Mouse (Mus musculus): ENCODE data around the gene Lpcat2.

The Lpcat2 gene

GRCm38 (mm10) chr8:92854673-92855072 is 466 bp upstream of the Lpcat2 start:
- WGBS, result 55% methylated on average over 3 of the region's 3 CpGs

- WGBS, result 73% methylated on average over 7 of the region's 7 CpGs
Observed at GRCm38 (mm10) chr8:92856273-92856986, 1.3 kb downstream of the Lpcat2 start.

- 88% methylated on average over 14 of the region's 14 CpGs for WGBS
Observed at GRCm38 (mm10) chr8:92858475-92859182, 3.5 kb downstream of the Lpcat2 start.

- 92% methylated on average over 1 of the region's 1 CpGs for WGBS
Observed at GRCm38 (mm10) chr8:92861977-92862376, 6.8 kb downstream of the Lpcat2 start.

DNA sequence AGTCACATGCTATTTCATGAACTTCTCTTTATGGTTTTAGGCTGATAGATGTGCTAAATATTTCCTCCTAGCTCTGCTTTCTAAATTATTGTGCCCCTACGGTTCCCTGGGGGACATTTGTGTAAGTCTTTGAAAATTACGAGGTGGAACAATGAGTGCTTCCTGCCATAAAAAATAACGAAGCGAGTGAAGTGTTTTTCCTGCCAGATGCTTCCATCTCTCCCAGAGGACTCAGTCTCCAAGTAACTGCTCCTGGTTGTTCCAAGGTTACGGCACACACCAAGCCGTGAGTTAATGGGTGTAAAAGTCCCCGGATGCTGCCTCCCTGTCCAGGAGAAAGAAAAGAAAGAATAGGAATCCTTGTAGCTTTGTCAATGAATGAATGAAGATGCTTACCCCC is 15.1 kb downstream of the Lpcat2 start:
- WGBS, result 54% methylated on average over 7 of the region's 7 CpGs

DNA sequence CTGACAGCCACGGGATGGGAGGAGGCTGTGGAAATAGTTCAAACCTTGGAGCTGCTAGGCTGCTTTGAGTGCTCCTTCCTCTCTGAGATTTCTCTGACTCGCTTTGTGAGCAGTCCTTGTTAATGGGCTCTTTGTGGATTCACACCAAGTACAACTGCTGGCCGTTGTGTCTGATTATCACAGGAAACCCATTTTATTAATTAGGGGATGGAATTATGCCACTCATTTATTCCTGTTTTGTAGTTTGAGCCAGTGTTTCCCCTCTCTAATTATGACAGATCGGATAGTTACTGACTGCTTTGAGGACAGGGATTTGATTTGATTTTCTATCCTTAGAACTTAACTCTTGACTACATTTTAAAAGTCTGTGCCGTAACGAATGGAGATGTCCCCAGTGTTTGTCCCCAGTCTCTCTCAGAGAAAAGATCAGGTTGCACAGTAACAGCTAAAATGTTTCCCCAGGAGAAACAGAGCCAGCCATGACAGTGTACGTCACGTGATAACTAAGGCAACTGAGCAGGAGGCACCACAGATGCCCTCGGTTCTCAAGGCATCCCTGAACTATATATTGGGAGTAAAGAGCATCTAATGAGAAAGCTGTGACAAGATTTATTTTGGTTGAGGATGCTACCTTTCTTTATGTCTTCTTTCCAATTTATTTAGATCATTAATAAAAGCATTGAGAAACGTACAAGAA is 17.1 kb downstream of the Lpcat2 start:
- 51% methylated on average over 10 of the region's 10 CpGs for WGBS

GRCm38 (mm10) chr8:92875795-92876194 is 20.7 kb downstream of the Lpcat2 start:
- WGBS, result 77% methylated on average over 10 of the region's 10 CpGs

DNA sequence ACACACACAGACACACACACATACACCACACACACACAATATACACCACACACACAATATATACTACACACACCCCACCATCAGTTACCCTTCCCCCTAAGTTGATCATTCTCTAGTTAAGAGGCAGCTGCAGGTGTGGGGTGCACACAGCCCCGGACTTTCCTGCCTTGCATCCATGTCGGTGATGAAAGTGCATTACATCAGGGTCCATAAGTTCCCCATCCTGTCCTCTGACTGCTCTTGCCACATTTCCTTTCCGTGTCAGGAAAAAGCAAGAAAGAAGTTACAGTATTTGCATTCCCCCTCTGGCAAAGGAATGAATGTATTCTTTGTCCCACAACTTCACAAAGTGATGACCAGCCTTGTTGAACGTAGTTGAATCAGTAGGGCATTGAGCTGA is 26.1 kb downstream of the Lpcat2 start:
- 58% methylated on average over 4 of the region's 4 CpGs for WGBS

GRCm38 (mm10) chr8:92883771-92884170 is 28.6 kb downstream of the Lpcat2 start:
- WGBS, result 58% methylated on average over 2 of the region's 2 CpGs

DNA sequence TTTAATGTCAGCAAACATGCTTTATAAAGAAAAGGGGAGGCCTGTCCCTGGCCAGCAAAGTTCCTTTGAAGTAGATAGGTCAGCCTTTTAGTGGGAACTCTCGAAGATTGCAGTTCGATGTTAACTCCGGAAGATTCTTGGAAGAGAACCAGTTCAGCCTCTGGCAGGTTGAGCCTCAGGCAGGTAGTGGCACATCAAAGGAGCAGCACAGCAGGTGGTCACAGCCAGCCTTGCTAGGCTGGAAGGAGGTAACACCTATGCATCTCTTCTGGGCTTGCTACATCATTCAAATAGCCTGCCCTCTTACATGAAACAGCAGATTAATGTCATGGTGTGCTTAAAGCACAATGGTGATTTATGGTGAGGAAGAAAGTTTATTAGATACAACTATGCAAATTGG is 37.1 kb downstream of the Lpcat2 start:
- 86% methylated on average over 3 of the region's 3 CpGs for WGBS

DNA sequence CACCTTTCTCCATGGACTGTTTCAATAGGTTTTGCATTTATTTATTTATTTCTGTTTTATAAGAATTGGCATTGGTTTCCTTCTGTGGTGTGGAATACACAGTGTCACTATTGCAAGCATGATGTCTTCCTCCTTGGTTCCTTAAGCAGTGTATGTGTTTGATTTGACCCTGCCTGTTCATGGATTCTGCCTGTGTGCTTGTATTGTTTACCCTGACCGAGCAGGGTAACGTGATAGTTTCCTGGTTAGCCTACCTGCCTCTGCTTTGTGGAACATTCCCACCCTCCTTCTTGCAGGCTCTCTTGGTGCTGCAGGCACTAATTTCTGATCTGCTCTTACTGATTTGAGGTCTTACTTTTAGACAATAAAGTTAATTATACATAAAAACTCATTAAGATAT is 38.7 kb downstream of the Lpcat2 start:
- WGBS, result 82% methylated on average over 2 of the region's 2 CpGs

DNA sequence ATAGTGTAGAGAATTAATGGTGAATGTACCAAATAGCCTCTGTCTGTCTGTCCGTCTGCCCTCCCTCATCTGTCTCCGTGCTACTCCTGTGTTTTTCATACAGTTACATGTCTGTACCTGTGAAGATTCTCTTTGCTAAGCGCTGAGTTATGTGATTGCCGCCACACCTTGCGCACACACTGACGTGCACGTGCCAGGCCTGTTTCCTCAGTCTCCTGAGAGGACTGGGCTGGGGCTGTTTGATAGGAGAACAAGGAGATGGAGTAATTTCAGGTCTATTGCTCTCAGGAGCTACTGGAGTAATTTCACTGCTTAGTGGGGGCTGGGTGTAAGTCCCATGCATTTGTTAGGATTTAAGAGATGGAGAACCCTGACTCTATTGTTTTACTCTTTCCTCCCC is 39.9 kb downstream of the Lpcat2 start:
- WGBS, result 90% methylated on average over 7 of the region's 7 CpGs

- WGBS, result 79% methylated on average over 1 of the region's 1 CpGs
Observed at GRCm38 (mm10) chr8:92896056-92896455, 40.9 kb downstream of the Lpcat2 start.

DNA sequence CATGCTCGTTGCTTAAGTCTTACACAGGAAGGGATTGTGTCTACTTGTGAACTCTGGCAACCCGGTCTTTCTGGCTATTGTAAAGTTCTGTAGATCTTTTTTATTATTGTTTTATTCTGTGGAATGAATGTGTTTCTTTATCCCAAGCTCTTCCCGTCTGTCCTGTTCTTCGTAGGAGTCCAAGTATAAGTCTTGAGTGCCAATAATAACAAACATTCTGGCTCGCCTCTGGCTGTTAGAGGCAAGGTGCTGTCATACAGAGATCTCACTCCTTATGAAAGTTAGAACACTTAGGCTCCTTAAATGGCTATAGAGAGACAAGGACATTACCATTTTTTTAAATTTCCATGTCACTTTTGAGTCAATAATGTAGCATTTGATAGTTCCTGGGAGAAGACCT is 41.5 kb downstream of the Lpcat2 start:
- 51% methylated on average over 5 of the region's 5 CpGs for WGBS

DNA sequence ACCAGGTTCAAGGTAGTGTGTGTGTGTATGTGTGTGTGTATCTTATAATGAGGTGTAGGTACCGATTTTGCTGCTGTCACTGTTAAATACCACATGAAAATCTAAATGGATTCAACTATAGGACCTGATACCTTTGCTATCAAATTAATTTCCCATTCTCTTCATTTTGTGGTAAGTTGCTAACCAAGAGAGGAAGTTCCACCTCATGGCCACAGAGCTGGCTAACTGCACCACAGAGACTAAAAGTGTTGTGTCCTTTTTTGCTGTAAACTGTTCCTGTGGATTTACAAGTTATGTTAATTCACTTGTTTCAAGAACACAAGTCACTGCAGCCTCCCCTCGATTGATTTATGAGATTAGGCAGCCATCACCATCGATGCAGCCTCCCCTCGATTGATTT is 42.7 kb downstream of the Lpcat2 start:
- 95% methylated on average over 4 of the region's 4 CpGs for WGBS

DNA sequence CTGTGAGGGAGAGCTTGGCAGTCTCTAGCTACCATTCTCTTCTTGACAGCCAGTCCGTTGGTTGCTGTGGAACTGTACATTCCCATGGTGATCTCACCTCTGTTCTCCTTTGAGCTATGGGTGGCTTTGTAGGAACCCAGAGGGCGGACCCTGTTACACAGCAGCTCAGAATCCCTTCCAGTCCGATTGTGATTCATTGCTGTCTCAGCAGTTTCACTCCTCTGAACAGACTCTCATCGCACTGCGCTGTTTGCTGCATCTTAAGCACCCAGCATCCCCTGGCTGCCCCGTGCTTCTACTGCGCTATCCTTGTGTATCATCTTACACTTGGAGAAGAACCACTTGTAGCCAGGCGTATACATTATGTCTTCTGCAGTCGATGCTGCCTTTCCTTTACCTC is 44.5 kb downstream of the Lpcat2 start:
- WGBS, result 70% methylated on average over 9 of the region's 9 CpGs

GRCm38 (mm10) chr8:92901107-92901506 is 46.0 kb downstream of the Lpcat2 start, which contains the start of gene Capns2:
Gene Capns2 (plus strand): TSS chr8:92901407.
- WGBS, result 90% methylated on average over 5 of the region's 5 CpGs

DNA sequence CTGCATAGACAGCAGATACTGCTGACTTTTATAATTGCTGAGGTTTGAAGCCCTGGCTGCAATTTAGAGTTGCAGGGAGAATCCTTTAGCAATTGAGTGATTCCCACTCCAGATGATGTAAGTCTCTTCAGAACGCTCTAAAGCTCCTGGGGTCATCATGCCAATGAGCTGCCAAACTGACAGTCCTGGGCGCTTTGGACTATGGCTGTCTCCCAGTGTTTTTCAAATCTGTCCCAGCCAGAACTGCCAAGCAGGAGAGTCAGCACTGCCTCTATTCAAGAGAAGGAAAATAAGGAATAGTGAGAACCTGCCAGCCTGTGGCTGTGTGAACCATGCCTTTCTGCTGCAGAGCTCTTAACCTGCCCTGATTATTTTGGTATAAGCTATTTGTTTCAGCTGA is 47.8 kb downstream of the Lpcat2 start:
- 76% methylated on average over 2 of the region's 2 CpGs for WGBS

- 69% methylated on average over 11 of the region's 11 CpGs for WGBS
Observed at GRCm38 (mm10) chr8:92903488-92904135, 48.5 kb downstream of the Lpcat2 start.

- 97% methylated on average over 9 of the region's 9 CpGs for WGBS
Observed at GRCm38 (mm10) chr8:92906553-92906952, 51.4 kb downstream of the Lpcat2 start.

DNA sequence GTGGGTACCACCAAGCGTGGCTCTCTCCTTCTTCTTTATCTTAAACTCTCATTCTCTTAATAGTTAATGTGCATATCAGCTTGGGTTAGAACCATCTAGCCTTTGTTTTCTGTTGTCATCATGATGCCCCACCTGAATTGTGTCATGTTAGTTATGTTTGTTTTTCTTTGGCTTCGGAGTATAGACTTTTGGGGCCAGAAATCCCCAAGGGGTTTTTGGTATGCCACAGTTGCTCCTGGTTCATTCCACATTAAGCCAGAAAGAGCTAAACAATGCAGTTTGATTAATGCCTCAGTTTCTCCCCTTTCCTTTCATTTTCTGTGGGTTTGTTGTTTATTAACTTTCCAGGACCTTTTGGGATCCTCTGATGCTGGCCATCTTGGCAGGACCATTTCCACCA is 53.3 kb downstream of the Lpcat2 start:
- 99% methylated on average over 2 of the region's 2 CpGs for WGBS

- 83% methylated on average over 3 of the region's 3 CpGs for WGBS
Observed at GRCm38 (mm10) chr8:92911477-92911876, 56.3 kb downstream of the Lpcat2 start.

All from cerebral cortex, adult 2 months (tissue).